Mouse (Mus musculus) CH12.LX (cell line): ENCODE measurements around the gene Col8a1. TPM values are rescaled to one million over a fixed set of nuclear protein-coding genes. Genes with fewer than 3 reads are reported as not detected.

ENCODE experiments used
- DNase-seq: peaks from one replicate; pipeline ENCODE4 v3.0.0-alpha.2; 2013; ENCODE audit errors: extremely low read depth
- H3K27ac ChIP-seq: 2 replicates; pipeline ENCODE4 v1.5.1; 2012; ENCODE audit warnings: low read depth, mild to moderate bottlenecking, control low read depth, moderate library complexity; ENCODE audit not compliant: insufficient read depth
- H3K27me3 ChIP-seq: replicated peaks from 2 replicates; pipeline ENCODE3; 2012; ENCODE audit warnings: inconsistent platforms
- H3K36me3 ChIP-seq, 2 experiments: replicated peaks in 1 of 2; 2 replicates each; pipeline versions ENCODE3 to v1.6.1; 2012; ENCODE audit warnings: inconsistent platforms in 1 of 2, low read length in 1 of 2, mild to moderate bottlenecking in 1 of 2, mixed read lengths in 1 of 2, moderate library complexity in 1 of 2; ENCODE audit not compliant: control insufficient read depth in 1 of 2, insufficient read depth in 1 of 2
- H3K4me1 ChIP-seq, 2 experiments: 2 replicates each; pipeline ENCODE4 v1.6.1; 2012; ENCODE audit warnings: inconsistent platforms in 1 of 2, moderate library complexity in 1 of 2; ENCODE audit not compliant: insufficient read depth in 2 of 2, control insufficient read depth in 1 of 2
- H3K4me2 ChIP-seq: 2 replicates; pipeline ENCODE4 v1.6.1; 2012; ENCODE audit warnings: low read depth, mild to moderate bottlenecking, control low read depth; ENCODE audit not compliant: poor library complexity, insufficient read depth, severe bottlenecking
- H3K4me3 ChIP-seq, 3 experiments: fragments of 150-350 bp in 1 of 3; sonication (generic) in 1 of 3; replicated peaks in 1 of 3; 2 replicates each; pipeline versions ENCODE3 to v1.5.1; 2011 to 2012; ENCODE audit warnings: low read depth in 2 of 3, low read length in 2 of 3, mild to moderate bottlenecking in 2 of 3, moderate library complexity in 2 of 3, control low read depth in 1 of 3, improper control_type of control experiment in 1 of 3, inconsistent platforms in 1 of 3, mixed read lengths in 1 of 3; ENCODE audit not compliant: poor library complexity in 1 of 3
- H3K79me2 ChIP-seq: replicated peaks from 2 replicates; pipeline ENCODE4 v1.6.1; 2012; ENCODE audit warnings: mild to moderate bottlenecking, moderate library complexity; ENCODE audit not compliant: control insufficient read depth, poor library complexity, insufficient read depth, severe bottlenecking; ENCODE audit errors: extremely low read depth
- H3K9ac ChIP-seq: 2 replicates; pipeline ENCODE4 v1.6.1; 2012; ENCODE audit warnings: low read depth, mild to moderate bottlenecking, control low read depth, moderate library complexity; ENCODE audit not compliant: insufficient read depth
- H3K9me3 ChIP-seq: replicated peaks from 2 replicates; pipeline ENCODE3; 2012; ENCODE audit warnings: low read length, inconsistent platforms, mixed read lengths
- CTCF ChIP-seq, 2 experiments: IDR thresholded peaks in 1 of 2; conservative IDR thresholded peaks in 1 of 2; 2 replicates each; pipeline ENCODE4 v1.5.1; 2011 to 2012; ENCODE audit warnings: low read depth in 2 of 2, low read length in 2 of 2, improper control_type of control experiment in 1 of 2, inconsistent platforms in 1 of 2, mild to moderate bottlenecking in 1 of 2, moderate library complexity in 1 of 2
- JUN ChIP-seq: IDR thresholded peaks from 2 replicates; pipeline ENCODE4 v1.6.1; 2011; ENCODE audit warnings: low read depth, mild to moderate bottlenecking, low read length, improper control_type of control experiment, moderate library complexity; ENCODE audit not compliant: insufficient read depth
- JUND ChIP-seq: conservative IDR thresholded peaks from 2 replicates; pipeline ENCODE4 v1.6.1; 2011; ENCODE audit warnings: low read depth, low read length, improper control_type of control experiment
- RAD21 ChIP-seq: IDR thresholded peaks from 2 replicates; pipeline ENCODE4 v1.6.1; 2011; ENCODE audit warnings: low read depth, mild to moderate bottlenecking, low read length, improper control_type of control experiment, moderate library complexity
- SMC3 ChIP-seq: IDR thresholded peaks from 2 replicates; pipeline ENCODE4 v1.6.1; 2011; ENCODE audit warnings: low read depth, low read length, improper control_type of control experiment
- ZC3H11A ChIP-seq: IDR thresholded peaks from 2 replicates; pipeline ENCODE4 v1.6.1; 2012; ENCODE audit warnings: low read depth, mild to moderate bottlenecking, inconsistent platforms, low read length, improper control_type of control experiment
- ZKSCAN1 ChIP-seq: IDR thresholded peaks from 2 replicates; pipeline ENCODE4 v1.6.1; 2012; ENCODE audit warnings: low read depth, inconsistent platforms, low read length, improper control_type of control experiment, borderline replicate concordance
- dilution Hi-C: fragments of 300-500 bp; cut with MboI; formaldehyde crosslinking; loops from 2 replicates; pipeline ENCODE4 v1.14.3; 2020; ENCODE audit warnings: low sequenced_read_pairs; ENCODE audit not compliant: extremely low pct_unique_long_range_greater_than_20kb, extremely low pct_ligation_motif_present
- in situ Hi-C: fragments of 300-500 bp; cut with MboI; formaldehyde crosslinking; loops from 3 replicates; pipeline ENCODE4 v1.14.3; 2019; ENCODE audit warnings: low sequenced_read_pairs, low pct_ligation_motif_present, low pct_unique_long_range_greater_than_20kb, mixed read lengths
- polyA plus RNA-seq: library from polyadenylated mRNA; unstranded; fragments of >175 nt; gene quantifications from 2 replicates; pipeline ENCODE4 v1.2.1, GENCODE M21; 2012; ENCODE audit warnings: low read depth; ENCODE audit not compliant: insufficient read length
- total RNA-seq, 2 experiments: library from RNA; depleted of rRNA; stranded (reverse); fragments of 300-350 nt in 1 of 2; fragments of >200 nt in 1 of 2; gene quantifications; 2 replicates each; pipeline ENCODE4 v1.2.3; 2012 to 2014

The Col8a1 gene
- total and polyA plus RNA-seq, 3 experiments = not detected

- peaks cover 0 to 34% of the 10 kb centered on the region in 2 experiments; a peak in 1 of 4 replicates for H3K4me1 ChIP-seq
- dilution Hi-C loops = no loop called here
- in situ Hi-C loops = loop anchor here (10.0 kb wide), 1 partner anchor 183 kb away; no protein-coding TSS in a partner anchor
These were observed 177.0 kb downstream of the Col8a1 start for GRCm38 (mm10) chr16:57577519-57577918.

GRCm38 (mm10) chr16:57575764-57576388 is 178.7 kb downstream of the Col8a1 start:
- no peak overlapping the region for H3K9ac ChIP-seq
- no peak overlapping the region for H3K4me3 ChIP-seq
- in situ Hi-C loops = loop anchor here (10.0 kb wide), 1 partner anchor 181 kb away; no protein-coding TSS in a partner anchor
- no peak for TF ChIP-seq ZKSCAN1
- peaks cover 0 to 57% of the 10 kb centered on the region in 2 experiments for H3K36me3 ChIP-seq
- no peaks in the 10 kb centered on the region for H3K27me3 ChIP-seq
- H3K27ac ChIP-seq = no peak overlapping the region
- H3K79me2 ChIP-seq = peaks cover 8% of the 10 kb centered on the region
- DNase-seq = no peak
- H3K4me2 ChIP-seq = no peak overlapping the region
- dilution Hi-C loops = no loop called here
- no peaks in the 10 kb centered on the region for H3K9me3 ChIP-seq
- H3K4me1 ChIP-seq = peaks cover 11 to 50% of the 10 kb centered on the region in 2 experiments

More at GRCm38 (mm10) chr16:57577519-57577918, 177.0 kb downstream of the Col8a1 start:
- no peak overlapping the region for H3K27ac ChIP-seq
- peaks cover 8% of the 10 kb centered on the region for H3K79me2 ChIP-seq
- no peak overlapping the region for H3K4me2 ChIP-seq
- no peak overlapping the region for H3K4me3 ChIP-seq
- no peaks in the 10 kb centered on the region for H3K27me3 ChIP-seq
- H3K9ac ChIP-seq = no peak overlapping the region
- no peak for DNase-seq
- H3K36me3 ChIP-seq = peaks cover 0 to 43% of the 10 kb centered on the region in 2 experiments
- TF ChIP-seq CTCF (conservative IDR thresholded peaks at IDR 0.05 in 1 of 2, IDR thresholded peaks at IDR 0.05 in 1 of 2; ENCODE audit: low read depth in 2 of 2, low read length in 2 of 2) = peak in 1 of 2 experiments; percentile 66; a peak in 2 of 4 replicates
- TF ChIP-seq ZC3H11A = peak; percentile 43; the same call in 1 of the 2 replicates
- peak; percentile 56 for TF ChIP-seq SMC3
- TF ChIP-seq JUND = no peak
- TF ChIP-seq JUN = no peak
- peak; percentile 77 for TF ChIP-seq RAD21
- no peaks in the 10 kb centered on the region for H3K9me3 ChIP-seq

Other genes with a start within 250 kb of the Col8a1 start
- gene Cmss1, start 147.9 kb downstream of the Col8a1 start, total RNA-seq (2012; rRNA removed) = 94.7 and 115 TPM in 2 replicates
- 107 and 121 TPM in 2 replicates for gene Cmss1, start 147.9 kb downstream of the Col8a1 start, total RNA-seq (2014; rRNA removed)
- gene Cmss1, start 147.9 kb downstream of the Col8a1 start, polyA plus RNA-seq = 103 and 120 TPM in 2 replicates